Mouse (Mus musculus) spleen, adult 10 weeks (tissue): ENCODE data around the gene Arhgef18. TPM values are rescaled to one million over a fixed set of nuclear protein-coding genes. Genes with fewer than 3 reads are reported as not detected.

ENCODE experiments used
- polyA plus RNA-seq: library from polyadenylated mRNA; stranded (reverse); fragments of 350-450 nt; fragmentation: Illumina TruSeq; extraction: RNeasy Lipid Tissue Mini Kit (QIAGEN cat#74804); gene quantifications from one replicate; pipeline ENCODE4 v1.2.3, GENCODE M21; 2015; ENCODE audit warnings: low replicate concordance; ENCODE audit not compliant: insufficient read depth

Gene Arhgef18
- 73.9 TPM for polyA plus RNA-seq

GRCm38 (mm10) chr8:3392771-3393710, at the start of gene Arhgef18:
TSS of gene Arhgef18 (plus strand) at chr8:3393006.

GRCm38 (mm10) chr8:3353189-3353810, 39.5 kb upstream of the Arhgef18 start, which contains the start of gene A430078G23Rik:
TSS of gene A430078G23Rik (plus strand) at chr8:3353415.

GRCm38 (mm10) chr8:3467006-3467885, 74.4 kb downstream of the Arhgef18 start, which contains the start of gene Pex11g:
TSS of gene Pex11g (minus strand) at chr8:3467680.

GRCm38 (mm10) chr8:3470562-3470961, 77.8 kb downstream of the Arhgef18 start, which contains the start of gene Tex45:
TSS of gene Tex45 (plus strand) at chr8:3470862.

GRCm38 (mm10) chr8:3492901-3493844, 100.4 kb downstream of the Arhgef18 start, which contains the start of gene Zfp358:
TSS of gene Zfp358 (plus strand) at chr8:3493138.

GRCm38 (mm10) chr8:3500235-3501090, 107.7 kb downstream of the Arhgef18 start, which contains the start of gene Mcoln1:
TSS of gene Mcoln1 (plus strand) at chr8:3500457.

Other genes with a start within 250 kb of the Arhgef18 start
- 21.4 TPM for gene Insr, start 113.4 kb upstream of the Arhgef18 start, polyA plus RNA-seq
- gene A430078G23Rik, start 39.6 kb upstream of the Arhgef18 start, polyA plus RNA-seq, result 49.1 TPM
- 2.1 TPM for gene Pex11g, start 74.7 kb downstream of the Arhgef18 start, polyA plus RNA-seq
- not detected for gene Tex45, start 77.9 kb downstream of the Arhgef18 start, polyA plus RNA-seq
- gene Zfp358, start 100.1 kb downstream of the Arhgef18 start, polyA plus RNA-seq, result 7.4 TPM
- 78.9 TPM for gene Mcoln1, start 107.5 kb downstream of the Arhgef18 start, polyA plus RNA-seq
- gene Pnpla6, start 122.4 kb downstream of the Arhgef18 start, polyA plus RNA-seq, result 33.6 TPM
- not detected for gene C330021F23Rik, start 175.0 kb downstream of the Arhgef18 start, polyA plus RNA-seq
- 1.0 TPM for gene Camsap3, start 194.3 kb downstream of the Arhgef18 start, polyA plus RNA-seq
- 22.1 TPM for gene Xab2, start 228.3 kb downstream of the Arhgef18 start, polyA plus RNA-seq
- 89.0 TPM for gene Pet100, start 228.5 kb downstream of the Arhgef18 start, polyA plus RNA-seq
- gene Pcp2, start 232.5 kb downstream of the Arhgef18 start, polyA plus RNA-seq, result not detected
- gene Stxbp2, start 237.9 kb downstream of the Arhgef18 start, polyA plus RNA-seq, result 124 TPM